Mouse (Mus musculus): ENCODE results near the gene Ccnd3. TPM values are rescaled to one million over a fixed set of nuclear protein-coding genes. Genes with fewer than 3 reads are reported as not detected.

The Ccnd3 gene
- polyA plus RNA-seq, 1 experiment from 2014 or later = 402 TPM

- no peak overlapping the region for H3K9ac ChIP-seq
- WGBS = 21% methylated on average over 2 of the region's 2 CpGs
- ATAC-seq (ENCODE audit: low FRiP score, low read depth) = no peak
- H3K4me1 ChIP-seq = no peaks in the 10 kb centered on the region
- H3K4me2 ChIP-seq (replicated peaks) = no peak overlapping the region
- H3K9me3 ChIP-seq = no peaks in the 10 kb centered on the region
- H3K27me3 ChIP-seq = no peaks in the 10 kb centered on the region
- no peak overlapping the region for H3K27ac ChIP-seq
- H3K4me3 ChIP-seq = no peak overlapping the region
- H3K36me3 ChIP-seq = no peaks in the 10 kb centered on the region
Observed at GRCm38 (mm10) chr17:47566133-47566532, 61.3 kb downstream of the Ccnd3 start.

- no peaks in the 10 kb centered on the region for H3K36me3 ChIP-seq
- H3K27me3 ChIP-seq = no peaks in the 10 kb centered on the region
- H3K27ac ChIP-seq = no peak overlapping the region
- peaks cover 8% of the 10 kb centered on the region for H3K4me1 ChIP-seq
- no peak overlapping the region for H3K4me2 ChIP-seq (replicated peaks)
- H3K4me3 ChIP-seq = no peak overlapping the region
- no peak for ATAC-seq (ENCODE audit: low FRiP score, low read depth)
- no peaks in the 10 kb centered on the region for H3K9me3 ChIP-seq
- no peak overlapping the region for H3K9ac ChIP-seq
- WGBS = 72% methylated on average over 3 of the region's 3 CpGs
Observed at GRCm38 (mm10) chr17:47567271-47567670, 62.4 kb downstream of the Ccnd3 start.

GRCm38 (mm10) chr17:47568389-47568788, 63.5 kb downstream of the Ccnd3 start:
- 95% methylated on average over 3 of the region's 3 CpGs for WGBS
- Histone ChIP-seq H3K36me3 (no peaks in the 10 kb centered on the region), H3K27me3 (no peaks in the 10 kb centered on the region), H3K4me2 (replicated peaks) (no peak overlapping the region), H3K4me1 (peaks cover 17% of the 10 kb centered on the region), H3K27ac (no peak overlapping the region), H3K9ac (no peak overlapping the region), H3K4me3 (no peak overlapping the region), H3K9me3 (no peaks in the 10 kb centered on the region)
- no peak for ATAC-seq (ENCODE audit: low FRiP score, low read depth)

- no peak overlapping the region for H3K27ac ChIP-seq
- H3K27me3 ChIP-seq = no peaks in the 10 kb centered on the region
- H3K4me2 ChIP-seq (replicated peaks) = no peak overlapping the region
- ATAC-seq (ENCODE audit: low FRiP score, low read depth) = no peak
- H3K36me3 ChIP-seq = no peaks in the 10 kb centered on the region
- peaks cover 21% of the 10 kb centered on the region for H3K4me1 ChIP-seq
- H3K9ac ChIP-seq = no peak overlapping the region
- no peak overlapping the region for H3K4me3 ChIP-seq
- H3K9me3 ChIP-seq = no peaks in the 10 kb centered on the region
- 87% methylated on average over 10 of the region's 10 CpGs for WGBS
Observed at GRCm38 (mm10) chr17:47568951-47569527, 64.2 kb downstream of the Ccnd3 start.

- Histone ChIP-seq H3K27ac (peak overlapping the region; percentile 82), H3K27me3 (no peaks in the 10 kb centered on the region)
- no peak for ATAC-seq (ENCODE audit: low FRiP score, low read depth)
Observed at GRCm38 (mm10) chr17:47571621-47572020, 66.8 kb downstream of the Ccnd3 start.

GRCm38 (mm10) chr17:47572436-47572835, 67.6 kb downstream of the Ccnd3 start:
- Histone ChIP-seq H3K4me1 (peaks cover 25% of the 10 kb centered on the region), H3K36me3 (no peaks in the 10 kb centered on the region), H3K4me2 (replicated peaks) (no peak overlapping the region), H3K27me3 (no peaks in the 10 kb centered on the region), H3K27ac (peak overlapping the region; percentile 82; the same call in 1 of the 2 replicates), H3K9me3 (no peaks in the 10 kb centered on the region), H3K4me3 (no peak overlapping the region), H3K9ac (no peak overlapping the region)
- ATAC-seq (ENCODE audit: low FRiP score, low read depth) = peak; percentile 85; the same call in 1 of the 2 replicates

More at GRCm38 (mm10) chr17:47571621-47572020, 66.8 kb downstream of the Ccnd3 start:
- WGBS = 56% methylated on average over 7 of the region's 7 CpGs
- H3K4me1 ChIP-seq = peaks cover 25% of the 10 kb centered on the region
- no peaks in the 10 kb centered on the region for H3K9me3 ChIP-seq
- H3K4me2 ChIP-seq (replicated peaks) = no peak overlapping the region
- no peaks in the 10 kb centered on the region for H3K36me3 ChIP-seq
- H3K4me3 ChIP-seq = no peak overlapping the region
- H3K9ac ChIP-seq = 0 out of 2 replicates have a peak overlapping the region, but pooled peaks have one; percentile 31

GRCm38 (mm10) chr17:47574028-47574427, 69.2 kb downstream of the Ccnd3 start:
- no peak overlapping the region for H3K27ac ChIP-seq
- no peaks in the 10 kb centered on the region for H3K27me3 ChIP-seq
- no peak overlapping the region for H3K4me3 ChIP-seq
- no peak overlapping the region for H3K9ac ChIP-seq
- 61% methylated on average over 8 of the region's 8 CpGs for WGBS
- H3K36me3 ChIP-seq = no peaks in the 10 kb centered on the region
- H3K4me1 ChIP-seq = peaks cover 25% of the 10 kb centered on the region
- no peaks in the 10 kb centered on the region for H3K9me3 ChIP-seq
- no peak overlapping the region for H3K4me2 ChIP-seq (replicated peaks)
- no peak for ATAC-seq (ENCODE audit: low FRiP score, low read depth)

- Histone ChIP-seq H3K36me3 (no peaks in the 10 kb centered on the region), H3K9ac (no peak overlapping the region), H3K27ac (no peak overlapping the region), H3K4me2 (replicated peaks) (no peak overlapping the region), H3K4me1 (peaks cover 25% of the 10 kb centered on the region), H3K9me3 (no peaks in the 10 kb centered on the region), H3K4me3 (no peak overlapping the region), H3K27me3 (no peaks in the 10 kb centered on the region)
- WGBS = 72% methylated on average over 11 of the region's 11 CpGs
- ATAC-seq (ENCODE audit: low FRiP score, low read depth) = no peak
Observed at GRCm38 (mm10) chr17:47574830-47575229, 70.0 kb downstream of the Ccnd3 start.

GRCm38 (mm10) chr17:47578655-47579054, 73.8 kb downstream of the Ccnd3 start:
- no peak overlapping the region for H3K9ac ChIP-seq
- H3K4me1 ChIP-seq = peaks cover 6% of the 10 kb centered on the region; the same call in 1 of the 2 replicates
- H3K27ac ChIP-seq = no peak overlapping the region
- 82% methylated on average over 6 of the region's 6 CpGs for WGBS
- no peaks in the 10 kb centered on the region for H3K27me3 ChIP-seq
- H3K4me2 ChIP-seq (replicated peaks) = no peak overlapping the region
- H3K36me3 ChIP-seq = no peaks in the 10 kb centered on the region
- no peak for ATAC-seq (ENCODE audit: low FRiP score, low read depth)
- H3K4me3 ChIP-seq = no peak overlapping the region
- no peaks in the 10 kb centered on the region for H3K9me3 ChIP-seq

GRCm38 (mm10) chr17:47580962-47581361, 76.1 kb downstream of the Ccnd3 start:
- no peak overlapping the region for H3K4me2 ChIP-seq (replicated peaks)
- H3K9me3 ChIP-seq = no peaks in the 10 kb centered on the region
- no peak overlapping the region for H3K4me3 ChIP-seq
- H3K27me3 ChIP-seq = no peaks in the 10 kb centered on the region
- no peak overlapping the region for H3K27ac ChIP-seq
- no peaks in the 10 kb centered on the region for H3K36me3 ChIP-seq
- 81% methylated on average over 4 of the region's 4 CpGs for WGBS
- H3K4me1 ChIP-seq = no peaks in the 10 kb centered on the region
- no peak overlapping the region for H3K9ac ChIP-seq
- no peak for ATAC-seq (ENCODE audit: low FRiP score, low read depth)

GRCm38 (mm10) chr17:47588517-47588916, 83.7 kb downstream of the Ccnd3 start:
- Histone ChIP-seq H3K27me3 (no peaks in the 10 kb centered on the region), H3K4me2 (replicated peaks) (no peak overlapping the region), H3K27ac (no peak overlapping the region), H3K9me3 (no peaks in the 10 kb centered on the region), H3K36me3 (no peaks in the 10 kb centered on the region), H3K4me3 (no peak overlapping the region), H3K9ac (no peak overlapping the region), H3K4me1 (peaks cover 6% of the 10 kb centered on the region; the same call in 1 of the 2 replicates)
- no peak for ATAC-seq (ENCODE audit: low FRiP score, low read depth)
- WGBS = 82% methylated on average over 8 of the region's 8 CpGs

GRCm38 (mm10) chr17:47591073-47591472, 86.2 kb downstream of the Ccnd3 start:
- no peak overlapping the region for H3K4me2 ChIP-seq (replicated peaks)
- H3K27ac ChIP-seq = no peak overlapping the region
- no peaks in the 10 kb centered on the region for H3K36me3 ChIP-seq
- no peaks in the 10 kb centered on the region for H3K27me3 ChIP-seq
- H3K4me1 ChIP-seq = peaks cover 14% of the 10 kb centered on the region
- H3K9me3 ChIP-seq = no peaks in the 10 kb centered on the region
- no peak overlapping the region for H3K9ac ChIP-seq
- no peak for ATAC-seq (ENCODE audit: low FRiP score, low read depth)
- 85% methylated on average over 3 of the region's 3 CpGs for WGBS
- no peak overlapping the region for H3K4me3 ChIP-seq

- H3K4me1 ChIP-seq = peaks cover 37% of the 10 kb centered on the region
- peak overlapping the region; percentile 89 for H3K4me2 ChIP-seq (replicated peaks)
- H3K27ac ChIP-seq = peak overlapping the region; percentile 99
- peak overlapping the region; percentile 96 for H3K4me3 ChIP-seq
- ATAC-seq (ENCODE audit: low FRiP score, low read depth) = peak; percentile 87
- WGBS = 2% methylated on average over 51 of the region's 63 CpGs
- H3K9me3 ChIP-seq = no peaks in the 10 kb centered on the region
- no peaks in the 10 kb centered on the region for H3K27me3 ChIP-seq
- peak overlapping the region; percentile 96 for H3K9ac ChIP-seq
- peaks cover 20% of the 10 kb centered on the region for H3K36me3 ChIP-seq
Observed at GRCm38 (mm10) chr17:47593215-47593853, 88.5 kb downstream of the Ccnd3 start.

Measured in limb, embryonic 13.5 days (tissue).